Mouse (Mus musculus) lung, adult 18-20 months (tissue): ENCODE data around the gene Polr3c.
A peak's percentile ranks its signal among the peaks of the same experiment; 100 is the strongest.
"Not testable (repeated sequence)": the region's sequence is repeated elsewhere in the genome, so short reads cannot be mapped to it uniquely, and the experiment has no call there.

ENCODE experiments used
- DNase-seq, 2 experiments: peaks; one replicate each; pipeline ENCODE4 v3.0.0; 2022; ENCODE audit warnings: mixed read lengths in 2 of 2

Gene Polr3c

DNA sequence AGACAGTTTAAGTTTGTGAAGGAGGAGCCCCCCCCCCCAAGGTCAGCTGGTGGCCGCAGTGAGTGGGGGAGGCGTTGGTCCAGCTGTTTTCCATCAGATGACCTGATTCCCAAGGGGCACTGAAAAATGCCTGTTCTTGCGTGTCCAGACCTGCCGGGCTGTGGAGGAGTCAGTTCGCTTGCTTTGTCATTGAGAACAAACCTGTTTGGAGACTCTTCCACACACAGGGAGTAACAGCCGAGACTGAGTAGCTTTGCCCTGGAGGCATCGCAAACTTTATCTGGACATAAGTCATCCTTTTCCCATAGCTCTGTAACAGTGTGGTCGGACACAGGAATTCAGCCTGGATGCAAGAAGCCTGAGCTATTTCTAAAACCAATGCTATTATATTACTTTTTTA is 53.0 kb downstream of the Polr3c start:
- no peak for DNase-seq

DNA sequence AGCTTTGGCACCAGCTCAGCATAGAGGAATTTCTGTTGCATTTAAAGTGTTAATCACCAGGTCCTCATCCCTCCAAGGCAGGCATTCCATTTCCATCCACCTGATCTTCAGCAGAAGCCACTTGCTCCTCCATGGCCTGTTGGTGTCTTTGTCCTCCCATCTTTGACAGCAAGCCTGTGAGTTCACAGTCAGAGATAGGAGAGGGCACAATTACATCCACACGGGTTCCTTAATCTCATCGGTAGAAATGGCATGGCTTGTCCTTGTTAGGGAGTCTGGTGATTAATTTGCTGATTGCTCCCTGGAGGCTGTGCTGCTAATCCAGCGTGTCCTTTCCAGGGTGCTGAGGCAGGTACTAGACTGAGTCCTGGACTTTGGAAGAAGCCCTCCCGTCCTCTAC is 53.9 kb downstream of the Polr3c start:
- no peak for DNase-seq

DNA sequence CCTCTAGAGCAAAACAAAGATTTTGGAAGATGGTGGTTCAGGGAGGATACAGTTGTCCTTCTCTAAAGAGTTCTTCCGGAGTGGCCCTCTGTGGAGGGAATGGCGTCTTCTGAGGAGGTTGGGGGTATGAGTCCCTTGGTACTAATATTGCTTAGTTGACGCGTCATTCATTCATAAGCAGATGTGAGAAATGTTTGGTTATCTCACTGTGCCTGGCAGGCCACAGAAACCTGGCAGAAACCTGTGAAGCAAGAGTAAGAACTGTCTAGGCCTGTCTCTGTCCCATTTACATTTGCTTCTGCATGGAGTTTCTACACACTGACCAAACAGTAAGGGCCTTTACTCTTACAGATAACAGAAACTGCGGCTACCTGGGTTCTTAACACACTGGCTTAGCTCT is 55.9 kb downstream of the Polr3c start:
- no peak for DNase-seq

DNA sequence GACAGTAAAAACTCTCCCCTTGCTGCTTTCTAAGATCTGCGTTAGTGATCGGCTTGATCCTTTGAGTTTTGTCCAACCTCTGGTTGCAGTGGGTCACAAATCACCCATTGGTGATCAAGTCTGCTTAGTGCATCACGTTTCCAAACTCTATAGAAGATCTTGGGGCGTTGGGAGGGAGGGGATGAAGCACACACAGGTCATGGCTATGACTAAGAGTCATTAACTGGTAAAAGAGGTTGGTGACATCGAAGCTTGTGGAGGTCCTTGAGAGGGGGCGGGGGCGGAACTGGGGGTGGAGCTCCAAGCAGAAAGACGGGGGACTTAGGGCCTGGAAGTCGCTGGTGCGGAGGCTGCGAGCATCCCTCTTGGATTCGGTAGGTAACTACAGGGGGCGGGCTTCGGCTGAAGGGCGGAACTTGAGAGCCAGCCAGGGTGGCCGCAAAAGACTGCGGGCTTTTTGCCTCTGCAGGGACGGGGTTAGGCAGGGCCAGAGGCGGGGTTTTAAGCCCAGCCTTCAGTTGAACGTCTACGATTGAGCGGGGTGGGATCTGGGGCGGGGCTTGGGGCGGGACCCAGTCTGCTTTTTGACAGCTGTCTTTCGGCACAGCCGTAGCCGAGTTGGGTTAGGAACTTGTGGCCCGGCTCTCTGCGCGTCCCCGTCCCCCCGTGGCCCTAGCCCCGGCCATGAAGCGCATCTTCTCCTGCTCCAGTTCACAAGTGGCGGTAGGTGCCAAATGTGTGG is 57.5 kb downstream of the Polr3c start, which contains the start of gene Ankrd35:
Ankrd35 (plus strand) TSS at position 405 of the 742 bp plus-strand sequence.
- DNase-seq, result peak; percentile 89 to 91

DNA sequence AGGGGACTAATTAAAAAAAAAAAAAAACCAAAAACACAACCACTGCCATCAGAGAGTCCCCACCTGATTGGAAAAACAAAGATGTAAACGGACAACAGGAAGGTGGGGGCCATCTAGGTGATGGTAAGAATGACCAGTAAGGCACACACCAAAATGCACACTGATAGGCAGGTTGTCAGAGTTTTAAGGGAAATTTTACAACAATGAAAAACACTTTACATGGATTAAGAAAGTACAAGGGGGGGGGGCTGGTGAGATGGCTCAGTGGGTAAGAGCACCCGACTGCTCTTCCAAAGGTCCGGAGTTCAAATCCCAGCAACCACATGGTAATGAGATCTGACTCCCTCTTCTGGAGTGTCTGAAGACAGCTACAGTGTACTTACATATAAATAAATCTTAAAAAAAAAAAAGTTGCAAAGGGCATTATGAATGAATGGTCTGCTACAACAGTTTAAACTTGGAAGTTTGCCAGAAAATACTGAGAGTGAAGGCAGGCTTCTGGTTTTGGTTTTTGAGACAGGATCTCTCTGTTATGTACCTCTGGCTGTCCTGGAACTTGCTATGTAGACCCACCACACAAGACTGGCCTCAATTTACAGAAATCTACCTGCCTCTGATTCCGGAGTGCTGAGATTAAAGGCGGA is 58.9 kb downstream of the Polr3c start:
- no peak for DNase-seq

DNA sequence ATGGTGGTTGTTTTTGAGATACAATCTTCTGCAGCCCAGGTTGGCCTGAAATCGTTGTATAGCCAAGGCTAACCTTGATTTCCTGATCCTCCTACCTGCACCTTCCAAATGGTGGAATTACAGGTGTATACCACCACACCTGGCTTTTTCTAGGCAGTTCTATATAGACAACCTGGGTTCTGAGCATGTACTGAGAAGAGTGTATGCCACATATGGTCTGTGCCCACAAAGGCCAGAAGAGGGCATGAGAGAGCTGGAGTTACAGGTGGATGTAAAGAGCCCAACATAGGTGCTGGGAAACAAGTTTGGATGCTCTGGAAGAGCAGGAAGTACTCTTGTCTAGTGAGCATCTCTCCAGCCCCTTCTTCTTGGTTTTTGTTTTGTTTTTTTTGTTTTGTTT is 60.1 kb downstream of the Polr3c start:
- DNase-seq, result peak; percentile 20 to 33

DNA sequence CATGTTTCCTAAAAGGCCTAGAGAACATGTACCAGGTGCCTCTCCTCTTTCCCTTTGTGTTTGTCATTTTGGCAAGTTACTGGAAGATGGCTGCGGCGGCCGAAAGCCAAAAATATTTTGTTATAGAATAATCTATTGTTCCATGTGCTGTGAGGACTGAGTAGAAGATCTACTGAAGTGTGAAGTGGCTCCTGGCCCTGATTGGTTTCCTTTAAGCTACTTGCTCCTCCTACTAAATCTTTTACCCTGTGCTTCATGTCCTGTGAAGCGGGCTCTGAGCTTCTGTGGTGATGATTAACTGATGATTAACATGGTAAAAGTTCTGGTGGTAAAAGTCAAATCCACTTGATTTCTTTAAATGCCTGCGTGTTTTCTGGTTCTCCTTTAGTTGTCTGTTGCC is 60.5 kb downstream of the Polr3c start:
- no peak for DNase-seq

DNA sequence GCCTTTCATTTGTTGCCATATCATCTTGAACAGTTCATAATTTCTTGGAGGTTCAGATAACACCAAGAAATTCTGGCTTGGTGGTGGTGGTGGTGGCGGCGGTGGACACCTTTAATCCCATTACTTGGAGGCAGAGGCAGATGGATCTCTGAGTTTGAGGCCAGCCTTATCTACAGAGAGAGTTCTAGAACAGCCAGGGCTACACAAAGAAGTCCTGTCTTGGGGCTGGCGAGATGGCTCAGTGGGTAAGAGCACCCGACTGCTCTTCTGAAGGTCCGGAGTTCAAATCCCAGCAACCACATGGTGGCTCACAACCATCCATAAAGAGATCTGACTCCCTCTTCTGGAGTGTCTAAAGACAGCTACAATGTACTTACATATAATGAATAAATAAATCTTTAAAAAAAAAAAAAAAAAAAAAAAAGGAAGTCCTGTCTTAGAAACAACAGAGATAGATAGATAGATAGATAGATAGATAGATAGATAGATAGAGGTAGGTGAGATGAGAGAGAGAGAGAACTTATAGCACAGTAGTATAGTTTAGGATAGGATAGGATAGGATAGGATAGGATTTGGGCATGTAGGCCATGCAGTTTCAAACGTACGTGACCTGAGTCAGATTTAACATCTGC is 61.6 kb downstream of the Polr3c start:
- not testable (repeated sequence) for DNase-seq

DNA sequence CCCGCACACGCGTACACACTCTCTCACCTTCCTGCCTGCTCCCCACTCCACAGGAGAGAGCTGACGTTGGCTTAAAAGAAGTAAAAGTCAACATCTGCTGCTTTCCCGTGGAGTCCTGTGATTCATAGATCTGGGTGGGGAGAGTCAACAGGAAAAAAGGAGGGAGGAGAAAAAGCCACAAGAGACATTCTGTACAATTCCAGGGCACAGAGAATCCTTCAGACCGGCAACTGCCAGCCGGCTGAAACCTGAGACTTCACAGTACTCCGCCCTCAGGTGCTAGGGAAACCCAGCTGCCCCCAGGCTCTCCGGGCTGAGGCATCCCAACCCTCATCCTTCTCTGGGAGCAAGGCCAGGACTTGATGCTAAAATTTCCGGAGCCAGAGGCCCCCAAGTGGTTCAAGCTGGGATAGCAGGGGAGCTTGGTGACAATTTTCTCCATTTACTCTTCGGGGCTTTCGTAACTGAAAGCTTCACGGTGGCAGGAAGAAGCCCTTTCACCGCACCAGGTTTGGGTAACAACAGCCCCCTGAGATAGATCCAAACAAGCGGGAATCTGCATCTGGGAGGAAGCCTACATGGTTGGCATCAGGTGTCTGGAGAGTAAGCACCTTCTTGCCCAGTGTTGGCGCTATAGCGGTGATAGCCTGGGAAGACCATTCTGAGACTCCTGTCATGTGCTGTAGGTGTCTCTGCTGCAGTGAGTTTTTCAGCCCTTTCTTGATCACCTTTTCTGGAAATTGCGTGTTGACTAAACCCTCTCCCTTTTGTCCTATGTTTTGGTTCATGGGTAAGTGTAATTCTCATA is 63.8 kb downstream of the Polr3c start:
- DNase-seq, result peak; percentile 80 to 86

DNA sequence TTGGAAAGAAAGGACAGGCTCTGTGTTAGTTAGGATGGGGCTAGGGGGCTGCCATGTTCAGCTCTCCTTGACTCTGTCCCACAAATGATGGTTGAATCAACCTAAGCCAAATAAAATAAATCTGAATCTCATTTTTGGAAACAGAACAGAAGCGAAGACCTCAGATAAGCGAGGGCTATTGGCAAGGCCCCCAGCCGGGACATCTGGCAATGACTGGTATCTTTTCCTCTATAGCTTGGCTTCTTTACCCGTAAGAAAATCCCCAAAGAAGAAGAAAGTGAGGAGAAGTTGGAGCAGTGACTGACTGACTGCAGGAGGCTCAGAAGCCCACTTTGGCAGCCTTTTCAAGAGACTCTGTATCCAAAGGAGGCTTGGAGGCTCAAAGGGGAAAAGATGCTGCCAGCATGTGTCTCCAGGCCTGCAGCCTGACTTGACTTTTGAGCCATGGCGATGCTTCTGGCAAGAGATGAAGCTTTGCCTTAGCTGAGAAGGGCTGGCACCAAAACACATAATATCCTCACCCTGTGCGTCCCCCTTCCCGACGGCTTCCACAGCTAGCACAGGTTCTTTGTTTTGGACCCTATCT is 64.6 kb downstream of the Polr3c start:
- DNase-seq, result no peak
